Mouse (Mus musculus) MEL (cell line): ENCODE data around the gene Krtap4-7.

Source experiments
- CTCF ChIP-seq, 3 experiments: IDR thresholded peaks in 2 of 3; conservative IDR thresholded peaks in 1 of 3; 2 replicates each; pipeline ENCODE4 v1.5.1; 2011 to 2012; ENCODE audit warnings: low read length in 3 of 3, low read depth in 2 of 3, mild to moderate bottlenecking in 2 of 3, improper control_type of control experiment in 1 of 3, inconsistent platforms in 1 of 3, mixed read lengths in 1 of 3, moderate library complexity in 1 of 3; ENCODE audit not compliant: control insufficient read depth in 1 of 3, insufficient read depth in 1 of 3, poor library complexity in 1 of 3, severe bottlenecking in 1 of 3
- EP300 ChIP-seq, 2 experiments: IDR thresholded peaks; 2 replicates each; pipeline ENCODE4 v1.6.1; 2011; ENCODE audit warnings: improper control_type of control experiment in 2 of 2, low read length in 2 of 2, low read depth in 1 of 2, mild to moderate bottlenecking in 1 of 2
- HCFC1 ChIP-seq: IDR thresholded peaks from 2 replicates; pipeline ENCODE4 v1.6.1; 2012; ENCODE audit warnings: low read depth, mild to moderate bottlenecking, inconsistent platforms, low read length, improper control_type of control experiment, moderate library complexity
- JUND ChIP-seq: IDR thresholded peaks from 2 replicates; pipeline ENCODE4 v1.6.1; 2011; ENCODE audit warnings: low read depth, mild to moderate bottlenecking, improper control_type of control experiment, low read length
- KAT2A ChIP-seq: conservative IDR thresholded peaks from 2 replicates; pipeline ENCODE4 v1.6.1; 2012; ENCODE audit warnings: low read depth, low read length, improper control_type of control experiment, inconsistent platforms
- MAX ChIP-seq: IDR thresholded peaks from 2 replicates; pipeline ENCODE4 v1.6.1; 2011; ENCODE audit warnings: low read length, improper control_type of control experiment
- NRF1 ChIP-seq: IDR thresholded peaks from 2 replicates; pipeline ENCODE4 v1.6.1; 2014; ENCODE audit warnings: low read depth, mild to moderate bottlenecking, inconsistent platforms, low read length, improper control_type of control experiment, moderate library complexity; ENCODE audit not compliant: poor library complexity, insufficient read depth, severe bottlenecking
- POLR2A ChIP-seq, 2 experiments: IDR thresholded peaks; 2 replicates each; pipeline ENCODE4 v1.6.1; 2011 to 2012; ENCODE audit warnings: low read length in 2 of 2, mild to moderate bottlenecking in 2 of 2, control low read depth in 1 of 2, improper control_type of control experiment in 1 of 2, low read depth in 1 of 2, moderate library complexity in 1 of 2; ENCODE audit not compliant: control insufficient read depth in 1 of 2, insufficient read depth in 1 of 2, poor library complexity in 1 of 2
- POLR2AphosphoS5 ChIP-seq: IDR thresholded peaks from 2 replicates; pipeline ENCODE4 v1.6.1; 2012; ENCODE audit warnings: low read depth, borderline replicate concordance, mild to moderate bottlenecking, inconsistent platforms, low read length, moderate library complexity, mixed read lengths
- USF2 ChIP-seq, 2 experiments: IDR thresholded peaks; 2 replicates each; pipeline ENCODE4 v1.6.1; 2011 to 2012; ENCODE audit warnings: improper control_type of control experiment in 2 of 2, low read length in 2 of 2, borderline replicate concordance in 1 of 2, inconsistent platforms in 1 of 2, low read depth in 1 of 2, mild to moderate bottlenecking in 1 of 2; ENCODE audit not compliant: insufficient read depth in 1 of 2
- ZKSCAN1 ChIP-seq: IDR thresholded peaks from 2 replicates; pipeline ENCODE4 v1.6.1; 2012; ENCODE audit warnings: low read depth, mild to moderate bottlenecking, inconsistent platforms, low read length, improper control_type of control experiment, moderate library complexity

DNA sequence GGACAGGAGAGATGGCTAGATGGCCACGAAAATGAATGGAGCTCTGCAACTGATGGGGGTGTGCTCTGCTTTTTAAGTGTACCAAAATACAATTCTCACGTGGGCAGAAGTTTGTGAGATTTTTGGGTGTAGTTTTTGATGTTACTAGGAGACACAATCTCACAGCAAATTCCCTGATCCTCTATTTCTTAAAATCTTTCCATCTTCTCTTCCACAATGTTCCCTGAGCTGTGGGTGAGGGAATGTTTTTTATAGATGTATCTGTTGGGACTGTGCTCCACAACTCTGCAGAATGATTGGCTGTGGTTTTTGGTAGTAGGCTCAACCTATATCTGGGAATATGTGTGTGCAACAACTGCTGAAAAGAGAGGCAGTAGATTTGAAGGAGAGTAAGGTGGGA lies 10.6 kb downstream of the Krtap4-7 start:
- TF ChIP-seq HCFC1, result no peak
- TF ChIP-seq CTCF (IDR thresholded peaks at IDR 0.05 in 2 of 3, conservative IDR thresholded peaks at IDR 0.05 in 1 of 3; ENCODE audit: control insufficient read depth in 1 of 3, insufficient read depth in 1 of 3, low read depth in 2 of 3, low read length in 3 of 3, poor library complexity in 1 of 3, severe bottlenecking in 1 of 3), result no peak
- TF ChIP-seq ZKSCAN1, result no peak
- no peak for TF ChIP-seq POLR2AphosphoS5
- TF ChIP-seq KAT2A, result no peak
- TF ChIP-seq MAX, result no peak
- no peak for TF ChIP-seq POLR2A (IDR thresholded peaks at IDR 0.05; ENCODE audit: control insufficient read depth in 1 of 2, insufficient read depth in 1 of 2, low read depth in 1 of 2, low read length in 2 of 2, poor library complexity in 1 of 2)
- TF ChIP-seq USF2 (IDR thresholded peaks at IDR 0.05; ENCODE audit: borderline replicate concordance in 1 of 2, insufficient read depth in 1 of 2, low read depth in 1 of 2, low read length in 2 of 2), result no peak
- TF ChIP-seq NRF1, result no peak
- TF ChIP-seq EP300 (IDR thresholded peaks at IDR 0.05; ENCODE audit: low read depth in 1 of 2, low read length in 2 of 2), result no peak
- no peak for TF ChIP-seq JUND
